Comparison of ENCODE assay signal across 7 mouse cellular contexts in genomic region chr5:101968153-101968851, GRCm38 (mm10).
DNase-seq lines count a peak whose midpoint lies in the region; ATAC-seq and TF ChIP-seq lines count a peak whose summit lies in the region.

No protein-coding gene starts in this region.

- no peak for ATAC-seq in hindbrain, embryonic 16.5 days
- ATAC-seq in liver, embryonic 14.5 days (ENCODE audit: insufficient read depth): peak; percentile 54
- ATAC-seq in stomach, embryonic 14.5 days (ENCODE audit: insufficient number of reproducible peaks, insufficient read depth, low FRiP score, low read depth): peak; percentile 46; the same call in 1 of the 2 replicates
- no peak for ATAC-seq in forebrain, embryonic 13.5 days

- no peak overlapping the region for H3K4me2 ChIP-seq in hindbrain, embryonic 16.5 days (ENCODE audit: low read length)
- peak overlapping the region; percentile 0 for H3K4me2 ChIP-seq in liver, embryonic 14.5 days (ENCODE audit: low read depth)
- H3K4me2 ChIP-seq in stomach, embryonic 14.5 days (replicated peaks; ENCODE audit: low read depth, low read length): no peak overlapping the region
- no peak overlapping the region for H3K4me2 ChIP-seq in forebrain, embryonic 13.5 days

- peak; percentile 29 for DNase-seq in embryo, embryonic 10.5 days (ENCODE audit: low spot score)
- DNase-seq in liver, embryonic 14.5 days (ENCODE audit: low read depth in 3 of 3, low spot score in 3 of 3): peak; percentile 15 to 39 (median 28)
- no peak for DNase-seq in adrenal gland, postnatal 10 days

- peaks cover 1% of the 10 kb centered on the region for H3K4me1 ChIP-seq in bone marrow, adult 2 months (ENCODE audit: control insufficient read depth, insufficient read depth, low read length)
- peaks cover 6% of the 10 kb centered on the region for H3K4me1 ChIP-seq in hindbrain, embryonic 16.5 days (ENCODE audit: control insufficient read depth, insufficient read depth, low read depth, low read length)
- H3K4me1 ChIP-seq in liver, embryonic 14.5 days (replicated peaks; ENCODE audit: control insufficient read depth in 2 of 2, insufficient read depth in 2 of 2, low read length in 1 of 2): peaks cover 0 to 3% of the 10 kb centered on the region in 2 experiments; a peak in 1 of 4 replicates
- peaks cover 12% of the 10 kb centered on the region; the same call in 1 of the 2 replicates for H3K4me1 ChIP-seq in stomach, embryonic 14.5 days (ENCODE audit: control insufficient read depth, insufficient read depth, low read length)
- peaks cover 15% of the 10 kb centered on the region for H3K4me1 ChIP-seq in forebrain, embryonic 13.5 days

- H3K27me3 ChIP-seq in hindbrain, embryonic 16.5 days (replicated peaks; ENCODE audit: control insufficient read depth, insufficient read depth, low read length): no peaks in the 10 kb centered on the region
- H3K27me3 ChIP-seq in liver, embryonic 14.5 days (ENCODE audit: control insufficient read depth, insufficient read depth, low read length): no peaks in the 10 kb centered on the region
- H3K27me3 ChIP-seq in stomach, embryonic 14.5 days (ENCODE audit: control insufficient read depth, insufficient read depth, low read length): no peaks in the 10 kb centered on the region
- H3K27me3 ChIP-seq in forebrain, embryonic 13.5 days: no peaks in the 10 kb centered on the region

- peaks cover 2% of the 10 kb centered on the region; the same call in 1 of the 2 replicates for H3K36me3 ChIP-seq in hindbrain, embryonic 16.5 days (ENCODE audit: control insufficient read depth, insufficient read depth, low read length)
- no peaks in the 10 kb centered on the region for H3K36me3 ChIP-seq in liver, embryonic 14.5 days (replicated peaks; ENCODE audit: control insufficient read depth, insufficient read depth, low read depth)
- peaks cover 5% of the 10 kb centered on the region; the same call in 1 of the 2 replicates for H3K36me3 ChIP-seq in stomach, embryonic 14.5 days (ENCODE audit: control insufficient read depth, insufficient read depth, low read length)
- H3K36me3 ChIP-seq in forebrain, embryonic 13.5 days (ENCODE audit: poor library complexity, severe bottlenecking): peaks cover 19% of the 10 kb centered on the region

- TF ChIP-seq POLR2A in bone marrow, adult 2 months (IDR thresholded peaks at IDR 0.05; ENCODE audit: borderline replicate concordance, control insufficient read depth, low read depth, low read length): no peak

- TF ChIP-seq CTCF in bone marrow, adult 2 months (IDR thresholded peaks at IDR 0.05; ENCODE audit: control insufficient read depth, insufficient read depth, low read length): no peak
- TF ChIP-seq CTCF in liver, embryonic 14.5 days (IDR thresholded peaks at IDR 0.05; ENCODE audit: low read depth): no peak

- whole genome bisulfite sequencing in bone marrow, adult 2 months: 9% methylated on average over 12 of the region's 12 CpGs
- WGBS in hindbrain, embryonic 16.5 days: 52% methylated on average over 12 of the region's 12 CpGs
- WGBS in liver, embryonic 14.5 days (ENCODE audit: insufficient replicate concordance): 26% methylated on average over 12 of the region's 12 CpGs
- WGBS in stomach, embryonic 14.5 days: 25% methylated on average over 12 of the region's 12 CpGs
- 79% methylated on average over 12 of the region's 12 CpGs for WGBS in forebrain, embryonic 13.5 days

- no peak for TF ChIP-seq EP300 in liver, embryonic 14.5 days (IDR thresholded peaks at IDR 0.05; ENCODE audit: low read depth)

- no peaks in the 10 kb centered on the region for H3K9me3 ChIP-seq in hindbrain, embryonic 16.5 days (ENCODE audit: control insufficient read depth, low read length)
- H3K9me3 ChIP-seq in liver, embryonic 14.5 days (ENCODE audit: control insufficient read depth, low read length): no peaks in the 10 kb centered on the region
- H3K9me3 ChIP-seq in stomach, embryonic 14.5 days (ENCODE audit: control insufficient read depth, low read depth, low read length): no peaks in the 10 kb centered on the region
- no peaks in the 10 kb centered on the region for H3K9me3 ChIP-seq in forebrain, embryonic 13.5 days (replicated peaks)

- peak overlapping the region; percentile 37 for H3K4me3 ChIP-seq in bone marrow, adult 2 months (replicated peaks; ENCODE audit: control insufficient read depth, low read depth, low read length)
- H3K4me3 ChIP-seq in hindbrain, embryonic 16.5 days (ENCODE audit: low read length): no peak overlapping the region
- H3K4me3 ChIP-seq in liver, embryonic 14.5 days (ENCODE audit: insufficient read depth in 1 of 2, low read depth in 2 of 2, low read length in 2 of 2): no peak overlapping the region
- H3K4me3 ChIP-seq in stomach, embryonic 14.5 days (ENCODE audit: low read depth, low read length): no peak overlapping the region
- H3K4me3 ChIP-seq in forebrain, embryonic 13.5 days: no peak overlapping the region

- H3K9ac ChIP-seq in hindbrain, embryonic 16.5 days (ENCODE audit: low read depth, low read length): no peak overlapping the region
- no peak overlapping the region for H3K9ac ChIP-seq in liver, embryonic 14.5 days (replicated peaks)
- no peak overlapping the region for H3K9ac ChIP-seq in stomach, embryonic 14.5 days (replicated peaks; ENCODE audit: low read depth, low read length)
- H3K9ac ChIP-seq in forebrain, embryonic 13.5 days: no peak overlapping the region

- H3K27ac ChIP-seq in bone marrow, adult 2 months (ENCODE audit: control insufficient read depth, insufficient read depth, low read depth, low read length, poor library complexity): peak overlapping the region; percentile 94
- H3K27ac ChIP-seq in hindbrain, embryonic 16.5 days (ENCODE audit: low read depth, low read length): 0 out of 2 replicates have a peak overlapping the region, but pooled peaks have one; percentile 24
- H3K27ac ChIP-seq in liver, embryonic 14.5 days: no peak overlapping the region; the same call in 1 of the 2 replicates
- peak overlapping the region; percentile 61; the same call in 1 of the 2 replicates for H3K27ac ChIP-seq in stomach, embryonic 14.5 days (ENCODE audit: low read length)
- H3K27ac ChIP-seq in forebrain, embryonic 13.5 days: no peak overlapping the region; the same call in 1 of the 2 replicates

Comparison
In these comparisons a context has a peak if more than half of its experiments do, and no peak if none do; other contexts are left out.
1. H3K27ac ChIP-seq: peak in bone marrow, adult 2 months (single experiment), hindbrain, embryonic 16.5 days (single experiment) and stomach, embryonic 14.5 days (single experiment); none in liver, embryonic 14.5 days (single experiment) and forebrain, embryonic 13.5 days (single experiment).
2. ATAC-seq: peak in liver, embryonic 14.5 days (single experiment) and stomach, embryonic 14.5 days (single experiment); none in hindbrain, embryonic 16.5 days (single experiment) and forebrain, embryonic 13.5 days (single experiment).